Mouse (Mus musculus) thymus, postnatal 0 days (tissue): ENCODE data around the gene Armcx3. TPM values are rescaled to one million over a fixed set of nuclear protein-coding genes. Genes with fewer than 3 reads are reported as not detected.

Experiments used
- microRNA-seq: library from miRNA; unstranded; fragments of <30 nt; microRNA quantifications from one replicate; pipeline ENCODE4, GENCODE M21; 2016; ENCODE audit warnings: borderline number of aligned reads
- polyA plus RNA-seq: library from polyadenylated mRNA; unstranded; fragments of >200 nt; fragmentation: Nextera tagmentation; extraction: Ambion mirVana; gene quantifications from 2 replicates; pipeline ENCODE4 v1.2.1, GENCODE M21; 2015

Gene Armcx3
- polyA plus RNA-seq, 1 experiment from 2014 or later: 25.7 TPM

Small RNA genes within 50 kb of the gene (microRNA-seq; reads per million reads assigned to microRNA genes)
- not detected for gene Mir7093

Other genes starting within 250 kb of the Armcx3 start
- gene Timm8a1, start 214.7 kb upstream of the Armcx3 start, polyA plus RNA-seq: 90.1 and 104 TPM in 2 replicates
- 3.5 and 4.1 TPM in 2 replicates for gene Btk, start 173.0 kb upstream of the Armcx3 start, polyA plus RNA-seq
- 605 and 639 TPM in 2 replicates for gene Rpl36a, start 170.9 kb upstream of the Armcx3 start, polyA plus RNA-seq
- gene Gla, start 155.5 kb upstream of the Armcx3 start, polyA plus RNA-seq: 4.9 and 7.1 TPM in 2 replicates
- gene Hnrnph2, start 155.4 kb upstream of the Armcx3 start, polyA plus RNA-seq: 123 and 128 TPM in 2 replicates
- 0.94 and 1.3 TPM in 2 replicates for gene Armcx4, start 70.1 kb upstream of the Armcx3 start, polyA plus RNA-seq
- 12.7 and 14.2 TPM in 2 replicates for gene Armcx1, start 38.6 kb upstream of the Armcx3 start, polyA plus RNA-seq
- gene Armcx6, start 5.2 kb upstream of the Armcx3 start, polyA plus RNA-seq: 10.7 and 10.8 TPM in 2 replicates
- 14.3 and 14.7 TPM in 2 replicates for gene Armcx2, start 52.6 kb downstream of the Armcx3 start, polyA plus RNA-seq
- 0.58 and 0.68 TPM in 2 replicates for gene Nxf2, start 208.2 kb downstream of the Armcx3 start, polyA plus RNA-seq